In the genomic region with DNA sequence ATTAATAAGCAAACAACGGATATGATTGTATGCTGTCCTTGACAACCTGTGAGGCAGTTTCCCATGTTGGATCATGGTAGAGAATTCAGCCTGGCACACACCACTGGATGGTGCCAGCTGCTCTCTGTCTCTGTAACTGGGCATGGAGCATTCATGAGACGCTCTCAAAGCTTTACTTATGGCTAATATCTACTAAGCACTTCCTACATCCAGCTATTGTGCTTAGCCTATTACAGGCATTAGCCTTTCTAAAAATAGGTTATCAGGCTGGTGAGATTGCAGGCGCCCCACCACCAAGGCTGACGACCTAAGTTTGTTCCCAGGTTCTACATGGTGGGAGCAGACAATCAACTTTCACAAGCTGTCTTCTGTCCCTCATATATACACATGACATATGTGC, we compare ENCODE assay signal across 20 mouse cellular contexts.
A peak's percentile ranks its signal among the peaks of the same experiment; 100 is the strongest.
DNase-seq lines count a peak whose midpoint lies in the region; ATAC-seq and TF ChIP-seq lines count a peak whose summit lies in the region.
"Had no signal": no experiment of that assay in that cellular context is flagged by ENCODE, and none has a peak within 500 bp of the region (broad histone marks: within the 10 kb centered on the region; RNA-seq: fewer than 3 reads in every experiment).

No protein-coding gene starts in this region.

- H3K9ac ChIP-seq in heart, adult 2 months (ENCODE audit: low read depth, low read length): no peak overlapping the region
- H3K9ac ChIP-seq in heart, embryonic 13.5 days: peak overlapping the region; percentile 11; the same call in 1 of the 2 replicates
- no peak overlapping the region for H3K9ac ChIP-seq in heart, postnatal 0 days (replicated peaks; ENCODE audit: low read depth, low read length)
- H3K9ac ChIP-seq in kidney, embryonic 15.5 days: no peak overlapping the region
- H3K9ac ChIP-seq: embryonic facial prominence, embryonic 12.5 days; forebrain, embryonic 15.5 days; hindbrain, embryonic 15.5 days had no signal

- TF ChIP-seq POLR2A in heart, adult 2 months (IDR thresholded peaks at IDR 0.05; ENCODE audit: insufficient read depth, low read depth, low read length): no peak

- H3K4me2 ChIP-seq in heart, embryonic 13.5 days: peak overlapping the region; percentile 38
- H3K4me2 ChIP-seq in heart, postnatal 0 days (ENCODE audit: low read depth, low read length): no peak overlapping the region
- no peak overlapping the region for H3K4me2 ChIP-seq in kidney, embryonic 15.5 days
- H3K4me2 ChIP-seq: embryonic facial prominence, embryonic 12.5 days; forebrain, embryonic 15.5 days; hindbrain, embryonic 15.5 days had no signal

- DNase-seq in heart, adult 2 months: no peak
- DNase-seq in heart, adult 9 months (ENCODE audit: low spot score in 2 of 2): no peak
- DNase-seq in heart, postnatal 4 days: no peak
- peak; percentile 46 for DNase-seq in heart, postnatal 0 days (ENCODE audit: low spot score)
- no peak for DNase-seq in heart, adult 11 months
- DNase-seq in retina, postnatal 1 day: peak; percentile 47
- DNase-seq: adrenal gland, postnatal 14 days; cerebellum, adult 11-12 months; cerebellum, adult 9-10 months; cerebellum, postnatal 25 days; gastrocnemius, postnatal 10 days; kidney, adult 2 months had no signal

- H3K4me3 ChIP-seq in heart, adult 2 months: no peak overlapping the region
- no peak overlapping the region for H3K4me3 ChIP-seq in heart, embryonic 13.5 days
- H3K4me3 ChIP-seq in heart, postnatal 0 days (ENCODE audit: low read depth, low read length): no peak overlapping the region
- no peak overlapping the region for H3K4me3 ChIP-seq in kidney, embryonic 15.5 days (replicated peaks)
- H3K4me3 ChIP-seq: embryonic facial prominence, embryonic 12.5 days; forebrain, embryonic 15.5 days; hindbrain, embryonic 15.5 days had no signal

- no peaks in the 10 kb centered on the region; the same call in 1 of the 2 replicates for H3K79me2 ChIP-seq in heart, adult 2 months (replicated peaks; ENCODE audit: control insufficient read depth, insufficient read depth, low read length)

- H3K4me1 ChIP-seq in heart, adult 2 months (ENCODE audit: control insufficient read depth, insufficient read depth, low read length): peaks cover 8% of the 10 kb centered on the region
- H3K4me1 ChIP-seq in heart, embryonic 13.5 days: peaks cover 59% of the 10 kb centered on the region
- peaks cover 26% of the 10 kb centered on the region for H3K4me1 ChIP-seq in heart, postnatal 0 days (ENCODE audit: control insufficient read depth, insufficient read depth)
- peaks cover 10% of the 10 kb centered on the region; the same call in 1 of the 2 replicates for H3K4me1 ChIP-seq in kidney, embryonic 15.5 days

- H3K36me3 ChIP-seq in heart, adult 2 months (ENCODE audit: control insufficient read depth, insufficient read depth, low read length): peaks cover 5% of the 10 kb centered on the region
- H3K36me3 ChIP-seq in heart, embryonic 13.5 days: peaks cover 35% of the 10 kb centered on the region
- peaks cover 27% of the 10 kb centered on the region for H3K36me3 ChIP-seq in heart, postnatal 0 days (replicated peaks; ENCODE audit: control insufficient read depth, insufficient read depth, low read length)
- peaks cover 51% of the 10 kb centered on the region for H3K36me3 ChIP-seq in kidney, embryonic 15.5 days
- H3K36me3 ChIP-seq: hindbrain, embryonic 15.5 days had no signal

- no peak for TF ChIP-seq EP300 in heart, adult 2 months (IDR thresholded peaks at IDR 0.05; ENCODE audit: insufficient read depth, low read depth, low read length)
- no peak for TF ChIP-seq EP300 in heart, postnatal 0 days (IDR thresholded peaks at IDR 0.05; ENCODE audit: low read depth)

- H3K27me3 ChIP-seq in heart, adult 2 months (ENCODE audit: control insufficient read depth, insufficient read depth, low read length): no peaks in the 10 kb centered on the region
- no peaks in the 10 kb centered on the region for H3K27me3 ChIP-seq in heart, embryonic 13.5 days (replicated peaks)
- H3K27me3 ChIP-seq in heart, postnatal 0 days (ENCODE audit: control insufficient read depth, insufficient read depth, low read length): no peaks in the 10 kb centered on the region
- no peaks in the 10 kb centered on the region for H3K27me3 ChIP-seq in kidney, embryonic 15.5 days
- H3K27me3 ChIP-seq: embryonic facial prominence, embryonic 12.5 days; forebrain, embryonic 15.5 days; hindbrain, embryonic 15.5 days; Patski had no signal

- no peaks in the 10 kb centered on the region for H3K9me3 ChIP-seq in heart, embryonic 13.5 days
- H3K9me3 ChIP-seq in heart, postnatal 0 days (replicated peaks; ENCODE audit: control insufficient read depth, low read length): no peaks in the 10 kb centered on the region
- H3K9me3 ChIP-seq in kidney, embryonic 15.5 days (replicated peaks): no peaks in the 10 kb centered on the region
- H3K9me3 ChIP-seq: embryonic facial prominence, embryonic 12.5 days; forebrain, embryonic 15.5 days; hindbrain, embryonic 15.5 days had no signal

- 35% methylated on average over 4 of the region's 4 CpGs for WGBS in heart, adult 2 months
- 34% methylated on average over 4 of the region's 4 CpGs for whole genome bisulfite sequencing in heart, embryonic 13.5 days
- WGBS in heart, postnatal 0 days: 26% methylated on average over 4 of the region's 4 CpGs
- 86% methylated on average over 4 of the region's 4 CpGs for WGBS in kidney, embryonic 15.5 days

- TF ChIP-seq CTCF in heart, adult 2 months (IDR thresholded peaks at IDR 0.05): peak; percentile 28
- peak; percentile 41 for TF ChIP-seq CTCF in heart, postnatal 0 days (IDR thresholded peaks at IDR 0.05; ENCODE audit: low read depth)

- no peak overlapping the region for H3K27ac ChIP-seq in heart, adult 2 months
- H3K27ac ChIP-seq in heart, embryonic 13.5 days (replicated peaks): peak overlapping the region; percentile 75
- peak overlapping the region; percentile 72 for H3K27ac ChIP-seq in heart, postnatal 0 days (ENCODE audit: low read depth)
- no peak overlapping the region for H3K27ac ChIP-seq in kidney, embryonic 15.5 days
- H3K27ac ChIP-seq: embryonic facial prominence, embryonic 12.5 days; forebrain, embryonic 15.5 days; hindbrain, embryonic 15.5 days had no signal

- intact Hi-C loops in heart, adult 2 months (cut with DNase I): loop anchor here (5.0 kb wide), 1 partner anchor 118 kb away; no protein-coding TSS in a partner anchor

- ATAC-seq in heart, embryonic 13.5 days (ENCODE audit: extremely low read depth, insufficient number of reproducible peaks, low FRiP score, low TSS enrichment): no peak
- ATAC-seq in heart, postnatal 0 days (ENCODE audit: insufficient read depth, low read depth): peak; percentile 72
- ATAC-seq in kidney, embryonic 15.5 days (replicated peaks; ENCODE audit: low FRiP score): no peak
- ATAC-seq: activated CD4-positive, CD25-positive, alpha-beta regulatory T cell, adult 4 months; forebrain, embryonic 15.5 days; intestine, embryonic 16.5 days; Patski had no signal

Comparison
In these comparisons a context has a peak if more than half of its experiments do, and no peak if none do; other contexts are left out.
1. DNase-seq: peak in heart, postnatal 0 days (single experiment) and retina, postnatal 1 day (single experiment); none in heart, adult 2 months (0 of 2), heart, adult 9 months (0 of 2), heart, postnatal 4 days (single experiment) and heart, adult 11 months (single experiment).
2. H3K27ac ChIP-seq: peak in heart, embryonic 13.5 days (single experiment) and heart, postnatal 0 days (single experiment); none in heart, adult 2 months (single experiment) and kidney, embryonic 15.5 days (single experiment).